Mouse (Mus musculus) gastrocnemius, adult 2 months (tissue): ENCODE results near the gene 4933407L21Rik. TPM values are rescaled to one million over a fixed set of nuclear protein-coding genes. Genes with fewer than 3 reads are reported as not detected.

ENCODE experiments used
- DNase-seq: peaks from one replicate; pipeline ENCODE4 v3.0.0; 2022
- H3K27ac ChIP-seq: fragments of 200-600 bp; 2 replicates; pipeline ENCODE4 v1.8.1; 2022; ENCODE audit warnings: mild to moderate bottlenecking
- H3K4me3 ChIP-seq: fragments of 200-600 bp; 2 replicates; pipeline ENCODE4 v1.8.1; 2022; ENCODE audit warnings: mild to moderate bottlenecking, moderate library complexity
- CTCF ChIP-seq: fragments of 200-600 bp; IDR thresholded peaks from 2 replicates; pipeline ENCODE4 v1.8.1; 2022; ENCODE audit warnings: antibody characterized with exemption, mild to moderate bottlenecking, moderate library complexity
- intact Hi-C: fragments of 180-260 bp; cut with DNase I; formaldehyde crosslinking; loops from one replicate; pipeline ENCODE4 v1.15.1; 2025
- long read RNA-seq, 2 experiments: library from polyadenylated mRNA; stranded (forward); transcript quantifications; one replicate each; pipeline ENCODE4 v2.0.0; 2021
- total RNA-seq, 2 experiments: library from RNA; stranded (reverse); gene quantifications; 2 replicates each; pipeline ENCODE4 v1.2.3; 2021

4933407L21Rik gene
- total RNA-seq, result under 1 TPM in 1 of 2 experiments, not detected in 1; 0.36 TPM
- long read RNA-seq, experiment 1, result 0 reads
- long read RNA-seq, experiment 2, result 0 reads

DNA sequence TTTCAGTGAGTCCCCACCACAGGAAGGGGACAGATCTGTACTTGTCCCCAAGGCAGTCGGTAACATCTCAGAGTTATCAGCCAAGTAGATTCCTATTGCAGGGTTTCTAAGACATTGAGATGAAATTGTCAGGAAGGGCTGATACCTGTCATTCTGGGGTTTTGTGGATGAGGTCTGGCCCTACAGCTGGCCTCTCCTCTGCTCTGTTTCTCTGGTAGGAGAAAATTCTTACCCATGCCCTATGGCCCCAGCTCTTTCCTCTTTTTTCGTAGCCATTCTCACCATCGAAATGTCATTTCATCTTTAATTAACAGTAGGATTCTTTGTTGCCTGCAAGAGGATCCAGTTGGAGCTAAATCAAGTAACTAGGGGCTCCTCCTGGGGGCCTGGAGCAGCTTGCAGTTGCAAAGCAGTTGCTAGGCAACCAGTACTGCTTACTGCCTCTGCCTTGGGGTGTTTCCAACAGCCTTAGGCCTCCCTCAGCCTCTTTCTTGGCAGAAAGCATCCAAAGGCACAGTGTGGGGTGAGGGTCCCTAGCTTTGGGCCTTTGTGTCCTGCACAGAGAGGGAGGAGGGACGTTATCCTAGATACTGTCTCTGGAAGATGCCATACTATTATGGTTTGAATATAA is at the start of gene 4933407L21Rik:
4933407L21Rik (plus strand) TSS at position 427 of the 631 bp plus-strand sequence.
- TF ChIP-seq CTCF, result no peak
- H3K27ac ChIP-seq, result peak within 1 kb of the TSS; percentile 16; the same call in 1 of the 2 replicates
- DNase-seq, result no peak

DNA sequence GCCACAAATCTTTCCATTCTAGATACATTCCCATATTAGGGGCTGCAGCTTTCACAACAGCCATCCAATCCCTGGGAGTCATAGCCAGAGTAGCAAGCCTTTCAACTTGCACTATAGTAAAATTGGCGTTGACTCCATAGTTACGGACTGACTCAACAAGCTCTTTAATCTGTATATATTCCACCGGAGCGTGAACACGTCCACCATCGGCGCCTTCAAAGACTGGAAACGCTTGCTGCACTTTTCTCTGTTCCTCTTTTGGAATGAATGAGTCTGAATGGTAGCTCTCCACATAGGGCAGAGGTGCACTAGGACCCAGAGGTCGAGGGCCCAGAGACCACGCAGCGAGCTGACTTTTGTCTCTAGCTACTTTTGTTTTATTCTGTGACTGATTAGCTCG is 46.3 kb upstream of the 4933407L21Rik start:
- no peak for TF ChIP-seq CTCF
- Histone ChIP-seq H3K27ac (no peak overlapping the region), H3K4me3 (no peak overlapping the region)
- DNase-seq, result no peak
- intact Hi-C loops, result no loop called here

More for the DNA sequence above, at the start of gene 4933407L21Rik:
- intact Hi-C loops, result no loop called here
- no peak within 1 kb of the TSS for H3K4me3 ChIP-seq

DNA sequence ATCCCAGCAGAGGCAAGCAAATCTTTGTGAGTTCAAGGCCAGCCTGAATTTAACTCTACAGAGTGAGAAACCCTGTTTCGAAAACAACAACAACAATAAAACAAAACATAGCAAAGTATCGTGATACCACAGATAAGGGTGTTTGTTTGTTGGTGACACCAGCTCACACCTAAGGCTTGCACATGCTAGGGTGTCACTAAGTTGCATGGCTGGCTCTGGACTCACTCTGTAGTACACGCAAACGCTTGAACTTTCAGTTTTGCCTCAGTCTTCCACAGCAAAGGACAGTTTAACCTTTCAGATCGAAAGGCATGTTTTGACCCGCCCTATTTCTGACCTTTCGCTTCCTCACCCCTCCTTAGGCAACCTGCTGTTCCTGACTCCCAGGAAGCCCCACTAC is 41.1 kb upstream of the 4933407L21Rik start:
- no peak overlapping the region for H3K27ac ChIP-seq
- no peak overlapping the region for H3K4me3 ChIP-seq
- intact Hi-C loops, result no loop called here
- DNase-seq, result no peak
- TF ChIP-seq CTCF, result no peak

GRCm38 (mm10) chr1:85894231-85894747 is 34.0 kb upstream of the 4933407L21Rik start, which contains the start of gene Itm2c:
Itm2c (plus strand) TSS chr1:85894281.
- intact Hi-C loops, result no loop called here
- no peak for TF ChIP-seq CTCF
- peak; percentile 92 for DNase-seq

GRCm38 (mm10) chr1:85894748-85895360 is 33.4 kb upstream of the 4933407L21Rik start:
- intact Hi-C loops, result no loop called here
- TF ChIP-seq CTCF, result no peak
- peak overlapping the region; percentile 85 for H3K27ac ChIP-seq
- peak overlapping the region; percentile 78 for H3K4me3 ChIP-seq
- peak; percentile 30 for DNase-seq

More at GRCm38 (mm10) chr1:85894231-85894747, 34.0 kb upstream of the 4933407L21Rik start, which contains the start of gene Itm2c:
- peak within 1 kb of the TSS; percentile 78 for H3K4me3 ChIP-seq
- H3K27ac ChIP-seq, result peak within 1 kb of the TSS; percentile 85

GRCm38 (mm10) chr1:85895391-85895837 is 32.9 kb upstream of the 4933407L21Rik start:
- TF ChIP-seq CTCF, result peak; percentile 54
- H3K27ac ChIP-seq, result peak overlapping the region; percentile 85
- H3K4me3 ChIP-seq, result peak overlapping the region; percentile 78
- intact Hi-C loops, result no loop called here
- peak; percentile 54 for DNase-seq

DNA sequence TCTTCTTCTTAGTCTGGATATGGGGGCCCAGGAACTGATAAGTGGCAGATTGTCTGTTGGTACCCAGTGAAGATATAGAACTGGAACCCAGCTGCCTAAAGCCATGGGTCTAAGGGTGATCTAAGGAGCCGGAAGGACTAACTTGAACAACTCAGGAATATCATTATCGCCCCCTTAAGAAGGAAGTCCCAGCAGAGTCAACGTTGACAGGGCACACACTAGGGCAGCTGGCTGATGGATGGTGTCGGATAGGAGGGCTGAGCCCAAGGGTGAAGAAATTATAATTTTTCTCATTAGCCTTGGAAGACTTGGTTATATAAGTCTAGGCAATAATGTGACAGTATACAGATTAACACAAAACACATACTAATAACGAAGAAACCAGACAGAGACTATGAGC is 32.2 kb upstream of the 4933407L21Rik start:
- no peak for TF ChIP-seq CTCF
- intact Hi-C loops, result no loop called here
- Histone ChIP-seq H3K27ac (peak overlapping the region; percentile 85), H3K4me3 (peak overlapping the region; percentile 78)
- DNase-seq, result no peak

DNA sequence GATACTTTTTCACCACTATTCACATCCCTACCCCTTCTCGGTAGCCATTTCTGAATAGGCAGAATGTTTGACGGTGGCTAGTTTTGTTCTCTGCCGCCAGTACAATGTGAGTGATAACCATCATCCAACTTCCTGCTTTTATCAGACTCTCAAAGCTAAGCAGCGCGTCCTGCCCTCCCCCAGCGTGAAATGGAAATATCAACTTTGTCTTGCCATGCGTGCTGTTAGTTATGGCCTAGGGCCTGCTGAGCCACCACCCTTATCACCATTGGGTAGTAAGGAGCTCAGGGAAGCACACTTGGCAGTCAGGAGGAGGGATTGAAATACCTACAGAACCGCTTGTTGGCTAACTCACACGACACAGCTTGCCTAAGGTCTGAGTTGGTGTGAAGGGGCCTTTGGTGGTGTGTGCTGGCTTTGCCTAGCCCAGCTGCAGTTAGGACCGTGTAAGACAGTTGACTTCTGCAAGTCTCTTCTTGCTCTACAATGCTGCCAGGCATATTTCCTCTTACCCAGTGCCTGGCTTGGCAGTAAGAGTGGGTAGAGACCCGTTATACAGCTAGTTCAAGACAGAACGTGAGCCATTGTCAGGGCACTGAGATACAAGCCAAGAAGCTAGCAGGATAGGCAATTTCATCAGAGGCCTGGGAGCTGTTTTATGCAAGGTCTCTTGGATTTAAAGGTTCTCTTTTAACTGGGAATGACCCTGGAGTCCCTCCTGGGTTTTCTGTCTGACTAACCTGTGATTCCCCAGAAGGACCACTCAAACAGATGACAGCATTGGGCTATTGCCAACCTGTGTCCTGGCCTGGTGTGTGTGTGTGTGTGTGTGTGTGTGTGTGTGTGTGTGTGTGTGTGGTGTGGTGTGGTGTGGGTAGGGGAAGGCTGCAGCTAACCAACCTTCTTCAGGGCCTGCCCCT is 31.2 kb upstream of the 4933407L21Rik start:
- peak overlapping the region; percentile 51; the same call in 1 of the 2 replicates for H3K27ac ChIP-seq
- peak overlapping the region; percentile 3; the same call in 1 of the 2 replicates for H3K4me3 ChIP-seq
- DNase-seq, result no peak
- no peak for TF ChIP-seq CTCF
- intact Hi-C loops, result no loop called here

DNA sequence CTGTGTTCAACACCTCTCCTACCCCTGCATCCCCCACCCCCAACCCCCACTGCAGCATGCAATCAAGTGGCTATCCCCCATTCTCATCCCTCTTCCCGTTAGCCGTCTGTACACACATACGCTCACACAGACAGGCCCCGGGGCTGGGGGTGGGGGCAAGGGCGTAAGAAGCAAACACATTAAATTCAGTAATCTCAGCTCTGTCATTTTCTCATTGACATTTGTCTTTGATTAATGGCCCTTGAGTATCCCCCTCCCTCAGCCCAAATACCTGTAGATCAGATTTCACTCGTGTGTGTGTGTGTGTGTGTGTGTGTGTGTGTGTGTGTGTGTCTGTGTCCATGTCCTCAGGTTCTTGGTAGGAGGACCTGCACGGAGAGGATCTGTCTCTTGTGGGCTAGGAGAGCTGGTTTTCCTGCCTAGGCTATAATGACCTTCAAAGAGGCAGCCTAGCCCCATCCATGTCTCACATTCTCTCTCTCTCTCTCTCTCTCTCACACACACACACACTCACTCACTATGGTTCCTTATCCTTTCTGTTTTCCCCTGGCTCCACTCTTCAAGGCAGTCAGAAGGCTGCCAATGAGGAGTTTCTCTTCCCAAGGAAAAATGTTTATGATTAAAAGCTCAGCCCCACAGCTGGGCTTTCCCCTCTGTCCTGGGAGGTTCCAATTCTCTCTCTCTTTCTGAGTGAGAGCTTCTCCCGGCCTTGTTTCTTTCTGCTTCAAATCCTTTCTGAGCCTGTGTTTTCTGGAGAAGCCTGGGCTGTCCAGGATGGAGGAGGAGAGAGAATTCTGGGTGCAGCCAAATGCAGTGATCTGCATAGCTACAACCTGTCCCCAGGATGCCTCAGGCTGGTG is 30.2 kb upstream of the 4933407L21Rik start:
- intact Hi-C loops, result no loop called here
- DNase-seq, result no peak
- Histone ChIP-seq H3K27ac (peak overlapping the region; percentile 25; the same call in 1 of the 2 replicates), H3K4me3 (no peak overlapping the region)
- no peak for TF ChIP-seq CTCF

DNA sequence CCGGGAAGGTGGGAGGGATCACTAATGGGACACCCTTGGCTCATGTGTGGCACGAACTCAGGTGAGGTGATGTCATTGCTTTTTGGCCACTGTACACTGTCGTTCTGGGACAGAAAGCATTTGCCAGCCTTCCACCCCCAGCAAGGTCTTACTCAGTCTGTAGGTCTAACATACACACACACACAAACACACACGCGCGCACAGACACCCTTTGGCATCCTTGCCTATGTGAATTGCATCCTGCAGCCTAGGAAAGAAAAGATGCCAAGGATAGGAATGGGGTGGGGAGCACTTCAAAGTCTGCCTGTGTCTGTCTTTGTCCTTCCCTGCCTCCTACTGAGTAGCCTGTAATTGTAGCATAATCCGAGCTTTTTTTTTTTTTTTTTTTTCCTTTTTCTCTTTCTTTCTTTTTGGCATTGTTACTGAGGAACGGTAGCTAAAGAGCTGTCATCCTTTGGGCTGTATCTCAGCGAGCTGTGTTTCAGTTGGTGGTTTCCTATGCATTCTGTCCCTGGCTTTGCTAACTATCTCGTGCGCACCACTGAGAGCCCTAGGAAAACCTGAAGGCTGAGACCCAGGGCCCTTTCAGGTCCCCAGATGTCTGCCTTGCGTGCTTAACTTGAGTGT is 29.4 kb upstream of the 4933407L21Rik start:
- no peak for TF ChIP-seq CTCF
- intact Hi-C loops, result no loop called here
- no peak for DNase-seq
- peak overlapping the region; percentile 70; the same call in 1 of the 2 replicates for H3K27ac ChIP-seq
- H3K4me3 ChIP-seq, result no peak overlapping the region

DNA sequence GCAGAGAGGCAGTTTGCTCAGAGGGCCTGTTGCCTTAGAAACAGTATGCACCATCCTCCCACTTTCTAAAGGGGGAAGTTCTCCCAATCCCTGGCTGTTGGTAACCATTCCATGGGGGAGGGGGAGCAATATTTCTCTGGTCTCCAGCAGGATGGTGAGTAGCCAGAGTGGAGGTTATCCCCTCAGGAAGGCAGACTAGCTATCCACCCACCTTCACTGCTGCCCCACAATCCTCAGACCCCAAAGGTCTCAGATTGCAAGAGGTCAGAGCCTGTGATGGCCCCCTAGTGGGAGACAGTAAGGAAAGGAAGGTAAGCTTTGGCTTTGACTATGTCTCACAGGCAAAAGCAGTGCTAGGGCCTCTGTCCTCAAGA is 28.9 kb upstream of the 4933407L21Rik start:
- Histone ChIP-seq H3K4me3 (no peak overlapping the region), H3K27ac (peak overlapping the region; percentile 70)
- intact Hi-C loops, result no loop called here
- no peak for DNase-seq
- no peak for TF ChIP-seq CTCF
